Mouse (Mus musculus): Measurements from ENCODE around the gene Myo10.

GRCm38 (mm10) chr15:25803111-25803510, 180.8 kb downstream of the Myo10 start:
- TF ChIP-seq FLI1 (IDR thresholded peaks at IDR 0.05; ENCODE audit: low read length): no peak
- TF ChIP-seq GATA1 (IDR thresholded peaks at IDR 0.05; ENCODE audit: borderline replicate concordance, low read length): no peak
